Comparison of ENCODE assay signal across 26 mouse cellular contexts in genomic region chr13:78644556-78644955, GRCm38 (mm10).
A peak's percentile ranks its signal among the peaks of the same experiment; 100 is the strongest.
DNase-seq lines count a peak whose midpoint lies in the region; ATAC-seq and TF ChIP-seq lines count a peak whose summit lies in the region.
"Had no signal": no experiment of that assay in that cellular context is flagged by ENCODE, and none has a peak within 500 bp of the region (broad histone marks: within the 10 kb centered on the region; RNA-seq: fewer than 3 reads in every experiment).

No protein-coding gene starts in this region.

- H3K27me3 ChIP-seq in heart, embryonic 12.5 days (replicated peaks) = no peaks in the 10 kb centered on the region
- no peaks in the 10 kb centered on the region for H3K27me3 ChIP-seq in midbrain, embryonic 10.5 days (ENCODE audit: low read depth, poor library complexity, severe bottlenecking)
- H3K27me3 ChIP-seq in midbrain, embryonic 14.5 days (ENCODE audit: control insufficient read depth, insufficient read depth, low read length) = no peaks in the 10 kb centered on the region
- H3K27me3 ChIP-seq in neural tube, embryonic 15.5 days (replicated peaks) = no peaks in the 10 kb centered on the region
- H3K27me3 ChIP-seq: forebrain, embryonic 13.5 days; limb, embryonic 12.5 days; midbrain, embryonic 12.5 days had no signal

- H3K4me2 ChIP-seq in heart, embryonic 12.5 days = no peak overlapping the region
- H3K4me2 ChIP-seq in midbrain, embryonic 14.5 days (ENCODE audit: low read length) = no peak overlapping the region
- H3K4me2 ChIP-seq in neural tube, embryonic 15.5 days = no peak overlapping the region
- H3K4me2 ChIP-seq: forebrain, embryonic 13.5 days; limb, embryonic 12.5 days; liver, embryonic 11.5 days; midbrain, embryonic 12.5 days had no signal

- DNase-seq in gastrocnemius, adult 18-20 months (ENCODE audit: low spot score) = peak; percentile 1
- DNase-seq in gastrocnemius, adult 2 months = no peak
- peak; percentile 15 to 23 for DNase-seq in heart, postnatal 10 days
- no peak for DNase-seq in midbrain, embryonic 10.5 days (ENCODE audit: low spot score)
- DNase-seq in midbrain, embryonic 14.5 days = no peak
- peak; percentile 24 for DNase-seq in retina, postnatal 1 day
- DNase-seq: adrenal gland, postnatal 36 days; cerebellum, adult 11 months; gastrocnemius, postnatal 36 days; kidney, adult 9 months; kidney, postnatal 14 days; layer of hippocampus, postnatal 36 days; liver, postnatal 0 days; right cerebral cortex, adult 18-20 months; right cerebral cortex, postnatal 4 days; thymus, adult 2 months; thymus, postnatal 4 days had no signal

- TF ChIP-seq CTCF in gastrocnemius, adult 2 months (IDR thresholded peaks at IDR 0.05) = no peak

- intact Hi-C loops in gastrocnemius, adult 2 months (cut with DNase I) = no loop called here
- intact Hi-C loops in heart, postnatal 10 days (cut with DNase I) = loop anchor here (10.0 kb wide), 1 partner anchor 380 kb away; no protein-coding TSS in a partner anchor

- no peaks in the 10 kb centered on the region for H3K36me3 ChIP-seq in heart, embryonic 12.5 days
- H3K36me3 ChIP-seq in midbrain, embryonic 10.5 days = no peaks in the 10 kb centered on the region
- no peaks in the 10 kb centered on the region for H3K36me3 ChIP-seq in midbrain, embryonic 14.5 days (ENCODE audit: control insufficient read depth, insufficient read depth, low read length)
- no peaks in the 10 kb centered on the region for H3K36me3 ChIP-seq in neural tube, embryonic 15.5 days
- H3K36me3 ChIP-seq: limb, embryonic 12.5 days; midbrain, embryonic 12.5 days had no signal

- H3K9ac ChIP-seq in heart, embryonic 12.5 days = no peak overlapping the region
- H3K9ac ChIP-seq in midbrain, embryonic 14.5 days (replicated peaks; ENCODE audit: low read length) = no peak overlapping the region
- H3K9ac ChIP-seq in neural tube, embryonic 15.5 days (replicated peaks) = no peak overlapping the region
- H3K9ac ChIP-seq: forebrain, embryonic 13.5 days; limb, embryonic 12.5 days; liver, postnatal 0 days; midbrain, embryonic 12.5 days had no signal

- WGBS in heart, embryonic 12.5 days = 29% methylated on average over 1 of the region's 1 CpGs
- 6% methylated on average over 1 of the region's 1 CpGs for WGBS in midbrain, embryonic 10.5 days
- 0% methylated on average over 1 of the region's 1 CpGs for WGBS in midbrain, embryonic 14.5 days
- WGBS in neural tube, embryonic 15.5 days = 30% methylated on average over 1 of the region's 1 CpGs

- no peak overlapping the region for H3K27ac ChIP-seq in gastrocnemius, adult 2 months
- H3K27ac ChIP-seq in heart, embryonic 12.5 days (ENCODE audit: poor library complexity, severe bottlenecking) = no peak overlapping the region
- H3K27ac ChIP-seq in midbrain, embryonic 10.5 days (replicated peaks) = peak overlapping the region; percentile 49
- H3K27ac ChIP-seq in midbrain, embryonic 14.5 days (replicated peaks; ENCODE audit: low read depth, low read length) = no peak overlapping the region
- no peak overlapping the region for H3K27ac ChIP-seq in neural tube, embryonic 15.5 days (replicated peaks)
- H3K27ac ChIP-seq: forebrain, embryonic 13.5 days; hindbrain, postnatal 0 days; limb, embryonic 12.5 days; macrophage; midbrain, embryonic 12.5 days had no signal

- no peaks in the 10 kb centered on the region for H3K4me1 ChIP-seq in heart, embryonic 12.5 days (replicated peaks)
- peaks cover 34% of the 10 kb centered on the region for H3K4me1 ChIP-seq in midbrain, embryonic 10.5 days
- H3K4me1 ChIP-seq in midbrain, embryonic 14.5 days (ENCODE audit: control insufficient read depth, insufficient read depth, low read length) = peaks cover 6% of the 10 kb centered on the region
- H3K4me1 ChIP-seq in neural tube, embryonic 15.5 days = peaks cover 4% of the 10 kb centered on the region; the same call in 1 of the 2 replicates

- no peaks in the 10 kb centered on the region for H3K9me3 ChIP-seq in heart, embryonic 12.5 days (replicated peaks)
- no peaks in the 10 kb centered on the region for H3K9me3 ChIP-seq in midbrain, embryonic 10.5 days (replicated peaks)
- H3K9me3 ChIP-seq in midbrain, embryonic 14.5 days (ENCODE audit: control insufficient read depth, low read length) = no peaks in the 10 kb centered on the region
- no peaks in the 10 kb centered on the region for H3K9me3 ChIP-seq in neural tube, embryonic 15.5 days (replicated peaks)
- H3K9me3 ChIP-seq: forebrain, embryonic 13.5 days; limb, embryonic 12.5 days; midbrain, embryonic 12.5 days had no signal

- no peak overlapping the region for H3K4me3 ChIP-seq in gastrocnemius, adult 2 months
- H3K4me3 ChIP-seq in heart, embryonic 12.5 days = no peak overlapping the region
- H3K4me3 ChIP-seq in midbrain, embryonic 10.5 days = no peak overlapping the region
- H3K4me3 ChIP-seq in midbrain, embryonic 14.5 days (replicated peaks; ENCODE audit: low read depth, low read length) = no peak overlapping the region
- H3K4me3 ChIP-seq in neural tube, embryonic 15.5 days (replicated peaks) = no peak overlapping the region
- H3K4me3 ChIP-seq: forebrain, embryonic 13.5 days; limb, embryonic 12.5 days; midbrain, embryonic 12.5 days had no signal

- ATAC-seq in heart, embryonic 12.5 days (ENCODE audit: insufficient number of reproducible peaks, low FRiP score) = no peak
- no peak for ATAC-seq in midbrain, embryonic 14.5 days (ENCODE audit: low FRiP score, low TSS enrichment)
- ATAC-seq in neural tube, embryonic 15.5 days (ENCODE audit: low FRiP score) = no peak
- ATAC-seq: forebrain, embryonic 13.5 days; hindbrain, postnatal 0 days; intestine, embryonic 16.5 days; liver, postnatal 0 days had no signal

Comparison
In these comparisons a context has a peak if more than half of its experiments do, and no peak if none do; other contexts are left out.
1. DNase-seq: peak in gastrocnemius, adult 18-20 months (single experiment), heart, postnatal 10 days (2 of 2) and retina, postnatal 1 day (single experiment); none in gastrocnemius, adult 2 months (single experiment), midbrain, embryonic 10.5 days (single experiment) and midbrain, embryonic 14.5 days (single experiment).